Mouse (Mus musculus) left cerebral cortex, adult 11 months (tissue): Measurements from ENCODE around the gene Gm42957.
"Not testable (repeated sequence)": the region's sequence is repeated elsewhere in the genome, so short reads cannot be mapped to it uniquely, and the experiment has no call there.

Experiments used
- DNase-seq: peaks from one replicate; pipeline ENCODE4 v3.0.0; 2022; ENCODE audit warnings: low spot score

The Gm42957 gene

DNA sequence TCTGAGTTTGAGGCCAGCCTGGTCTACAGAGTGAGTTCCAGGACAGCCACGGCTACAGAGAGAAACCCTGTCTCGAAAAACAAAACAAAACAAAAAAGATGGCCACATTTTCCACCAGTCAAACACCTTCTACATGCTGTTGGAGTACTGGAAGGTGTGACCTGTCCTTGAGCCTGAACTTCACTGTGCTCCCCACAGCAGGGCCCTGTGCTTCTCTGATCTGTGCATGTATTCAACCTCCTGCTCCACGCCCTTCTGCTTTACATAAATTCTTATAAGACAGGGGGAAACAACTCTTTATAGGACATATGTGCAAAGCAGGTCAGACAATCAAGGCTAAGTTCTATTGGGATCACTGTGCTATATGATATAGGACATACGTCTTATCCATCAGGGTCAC lies 12.1 kb upstream of the Gm42957 start:
- DNase-seq = no peak

DNA sequence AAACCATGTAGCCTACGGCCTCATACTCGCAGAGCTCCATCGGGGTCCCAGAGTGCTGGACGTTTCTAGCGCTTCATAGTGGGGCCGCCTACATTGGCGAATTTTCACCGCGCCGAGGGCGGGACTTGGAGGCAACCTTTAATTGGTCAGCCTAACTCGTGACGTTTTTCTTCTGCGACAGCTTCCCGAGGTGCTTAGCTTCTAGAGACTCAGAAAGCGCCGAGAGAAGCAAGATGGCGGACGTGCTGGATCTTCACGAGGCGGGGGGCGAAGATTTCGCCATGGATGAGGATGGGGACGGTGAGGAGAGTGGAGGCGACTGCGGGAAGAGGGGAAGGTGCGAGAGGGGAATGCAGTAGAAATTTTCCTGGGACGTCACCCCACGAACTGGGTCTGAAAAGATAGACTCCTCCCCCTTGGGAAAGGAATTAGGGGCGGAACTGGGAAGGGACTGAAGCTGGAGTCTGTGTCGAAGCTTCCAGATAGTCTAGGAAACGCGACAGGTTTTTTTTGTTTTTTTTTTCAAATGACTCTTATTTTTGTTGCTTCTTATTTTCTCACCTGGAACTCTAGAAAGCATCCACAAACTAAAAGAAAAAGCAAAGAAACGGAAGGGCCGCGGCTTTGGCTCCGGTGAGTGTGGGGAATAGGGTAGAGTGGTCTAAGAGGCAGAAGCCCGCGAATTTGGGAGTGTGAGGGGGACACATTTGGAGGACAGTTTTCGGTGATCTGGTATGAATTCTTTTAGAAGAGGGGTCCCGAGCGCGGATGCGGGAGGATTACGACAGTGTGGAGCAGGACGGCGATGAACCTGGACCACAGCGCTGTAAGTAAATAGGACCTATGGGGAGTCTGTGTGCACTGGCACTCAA lies 5.3 kb upstream of the Gm42957 start, which contains the start of gene Rbm8a:
Rbm8a (plus strand) TSS at position 205 of the 872 bp plus-strand sequence.
- DNase-seq = peak; percentile 94

GRCm38 (mm10) chr3:96632058-96632457 lies 3.2 kb upstream of the Gm42957 start:
- no peak for DNase-seq

DNA sequence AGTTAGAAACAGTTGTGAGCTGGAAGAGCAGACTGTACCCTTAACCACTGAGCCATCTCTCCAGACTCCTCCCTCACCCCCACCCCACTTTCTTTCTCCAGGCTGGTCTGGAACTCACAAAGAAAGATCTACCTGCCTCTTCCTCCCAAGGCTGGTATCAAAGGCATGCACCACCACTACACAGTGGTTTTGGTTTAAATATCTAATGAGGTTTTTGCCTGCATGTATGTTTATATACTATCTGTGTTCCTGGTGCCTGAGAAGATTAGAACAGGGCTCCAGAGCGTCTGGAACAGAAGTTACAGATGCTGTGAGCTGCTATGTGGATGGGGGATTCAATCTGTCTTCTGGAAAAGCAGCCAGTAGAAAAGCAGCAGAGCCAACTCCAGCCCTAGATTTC lies 1.3 kb upstream of the Gm42957 start:
- DNase-seq = no peak

GRCm38 (mm10) chr3:96635906-96636305 lies 632 bp downstream of the Gm42957 start:
- DNase-seq = no peak

DNA sequence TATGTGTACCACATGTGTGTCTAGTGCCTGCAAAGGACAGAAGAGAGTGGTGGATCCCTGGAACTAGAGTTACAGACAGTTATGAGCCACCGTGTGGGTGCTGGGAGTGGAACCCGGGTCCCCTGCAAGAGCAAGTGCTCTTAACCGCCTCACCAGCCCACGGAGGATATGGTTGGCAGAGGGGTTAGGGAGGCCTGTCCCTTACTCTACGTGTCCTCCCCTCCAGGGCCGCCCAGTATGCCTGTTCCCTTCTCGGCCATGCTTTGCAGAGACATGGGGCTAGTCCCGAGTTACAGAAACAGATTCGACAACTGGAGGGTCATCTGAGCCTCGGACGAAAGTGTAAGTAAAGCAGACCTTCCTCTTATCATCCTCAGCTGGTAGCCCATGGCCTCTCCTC lies 1.2 kb downstream of the Gm42957 start:
- DNase-seq = no peak

- DNase-seq = peak; percentile 21
These were observed 3.9 kb downstream of the Gm42957 start for GRCm38 (mm10) chr3:96639219-96639618.

DNA sequence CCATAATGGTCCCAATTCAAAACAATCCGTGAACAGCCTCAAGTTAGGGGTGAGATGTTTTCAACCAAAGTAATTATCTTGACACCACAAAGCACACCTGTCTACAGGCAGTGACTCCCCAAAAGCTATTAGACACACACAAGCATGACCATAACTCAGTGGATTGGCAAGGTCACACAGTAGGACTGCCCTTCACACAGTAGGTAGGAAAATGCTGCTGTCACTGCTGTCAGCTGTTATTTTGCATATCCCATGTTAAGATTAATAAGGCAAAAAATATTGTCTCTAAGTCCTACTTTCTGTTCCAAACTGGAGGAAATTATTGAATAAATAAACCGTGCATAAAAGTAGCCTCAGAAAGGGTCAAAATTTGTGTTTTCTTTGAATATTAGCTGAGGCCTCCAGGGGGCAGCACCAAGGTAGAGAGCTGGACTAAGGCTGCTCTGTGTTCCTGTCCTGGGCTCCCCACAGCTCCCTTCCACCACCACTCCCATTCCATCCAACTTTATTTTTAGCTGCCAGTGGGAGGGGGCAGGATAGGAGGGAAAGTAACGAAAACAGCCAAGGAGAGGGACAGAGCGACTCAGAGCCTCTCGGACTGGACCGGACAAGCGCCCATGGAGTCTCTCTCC lies 9.9 kb downstream of the Gm42957 start, which contains the start of gene Itga10:
Itga10 (plus strand) TSS at position 567 of the 632 bp plus-strand sequence.
- DNase-seq = no peak

- DNase-seq = no peak
These were observed 12.1 kb downstream of the Gm42957 start for GRCm38 (mm10) chr3:96647365-96647764.

DNA sequence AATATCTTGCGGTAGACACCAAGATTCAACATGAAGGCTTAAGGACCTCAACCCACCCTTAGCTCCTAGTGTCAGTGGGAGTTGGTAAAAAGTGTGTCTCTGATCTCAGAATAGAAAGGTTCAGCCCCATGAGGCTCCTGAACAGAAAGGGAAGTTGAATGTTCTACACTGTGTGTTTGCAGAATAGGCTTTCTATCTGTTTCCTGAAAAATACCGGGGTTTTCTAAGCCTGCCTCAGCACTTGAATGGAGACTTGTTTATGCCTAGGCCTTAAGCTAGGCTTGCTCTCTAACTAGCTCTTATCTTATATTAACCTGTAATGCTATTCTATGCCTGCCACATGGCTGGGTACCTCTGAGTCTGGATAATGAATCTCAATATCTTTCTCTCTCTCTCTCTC lies 25.6 kb downstream of the Gm42957 start:
- no peak for DNase-seq

- no peak for DNase-seq
These were observed 27.6 kb downstream of the Gm42957 start for GRCm38 (mm10) chr3:96662731-96663316.

DNA sequence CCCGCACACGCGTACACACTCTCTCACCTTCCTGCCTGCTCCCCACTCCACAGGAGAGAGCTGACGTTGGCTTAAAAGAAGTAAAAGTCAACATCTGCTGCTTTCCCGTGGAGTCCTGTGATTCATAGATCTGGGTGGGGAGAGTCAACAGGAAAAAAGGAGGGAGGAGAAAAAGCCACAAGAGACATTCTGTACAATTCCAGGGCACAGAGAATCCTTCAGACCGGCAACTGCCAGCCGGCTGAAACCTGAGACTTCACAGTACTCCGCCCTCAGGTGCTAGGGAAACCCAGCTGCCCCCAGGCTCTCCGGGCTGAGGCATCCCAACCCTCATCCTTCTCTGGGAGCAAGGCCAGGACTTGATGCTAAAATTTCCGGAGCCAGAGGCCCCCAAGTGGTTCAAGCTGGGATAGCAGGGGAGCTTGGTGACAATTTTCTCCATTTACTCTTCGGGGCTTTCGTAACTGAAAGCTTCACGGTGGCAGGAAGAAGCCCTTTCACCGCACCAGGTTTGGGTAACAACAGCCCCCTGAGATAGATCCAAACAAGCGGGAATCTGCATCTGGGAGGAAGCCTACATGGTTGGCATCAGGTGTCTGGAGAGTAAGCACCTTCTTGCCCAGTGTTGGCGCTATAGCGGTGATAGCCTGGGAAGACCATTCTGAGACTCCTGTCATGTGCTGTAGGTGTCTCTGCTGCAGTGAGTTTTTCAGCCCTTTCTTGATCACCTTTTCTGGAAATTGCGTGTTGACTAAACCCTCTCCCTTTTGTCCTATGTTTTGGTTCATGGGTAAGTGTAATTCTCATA lies 28.4 kb downstream of the Gm42957 start:
- peak; percentile 67 for DNase-seq

- DNase-seq = not testable (repeated sequence)
These were observed 30.6 kb downstream of the Gm42957 start for GRCm38 (mm10) chr3:96665732-96666363.

DNA sequence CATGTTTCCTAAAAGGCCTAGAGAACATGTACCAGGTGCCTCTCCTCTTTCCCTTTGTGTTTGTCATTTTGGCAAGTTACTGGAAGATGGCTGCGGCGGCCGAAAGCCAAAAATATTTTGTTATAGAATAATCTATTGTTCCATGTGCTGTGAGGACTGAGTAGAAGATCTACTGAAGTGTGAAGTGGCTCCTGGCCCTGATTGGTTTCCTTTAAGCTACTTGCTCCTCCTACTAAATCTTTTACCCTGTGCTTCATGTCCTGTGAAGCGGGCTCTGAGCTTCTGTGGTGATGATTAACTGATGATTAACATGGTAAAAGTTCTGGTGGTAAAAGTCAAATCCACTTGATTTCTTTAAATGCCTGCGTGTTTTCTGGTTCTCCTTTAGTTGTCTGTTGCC lies 31.6 kb downstream of the Gm42957 start:
- DNase-seq = no peak

DNA sequence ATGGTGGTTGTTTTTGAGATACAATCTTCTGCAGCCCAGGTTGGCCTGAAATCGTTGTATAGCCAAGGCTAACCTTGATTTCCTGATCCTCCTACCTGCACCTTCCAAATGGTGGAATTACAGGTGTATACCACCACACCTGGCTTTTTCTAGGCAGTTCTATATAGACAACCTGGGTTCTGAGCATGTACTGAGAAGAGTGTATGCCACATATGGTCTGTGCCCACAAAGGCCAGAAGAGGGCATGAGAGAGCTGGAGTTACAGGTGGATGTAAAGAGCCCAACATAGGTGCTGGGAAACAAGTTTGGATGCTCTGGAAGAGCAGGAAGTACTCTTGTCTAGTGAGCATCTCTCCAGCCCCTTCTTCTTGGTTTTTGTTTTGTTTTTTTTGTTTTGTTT lies 32.0 kb downstream of the Gm42957 start:
- no peak for DNase-seq

DNA sequence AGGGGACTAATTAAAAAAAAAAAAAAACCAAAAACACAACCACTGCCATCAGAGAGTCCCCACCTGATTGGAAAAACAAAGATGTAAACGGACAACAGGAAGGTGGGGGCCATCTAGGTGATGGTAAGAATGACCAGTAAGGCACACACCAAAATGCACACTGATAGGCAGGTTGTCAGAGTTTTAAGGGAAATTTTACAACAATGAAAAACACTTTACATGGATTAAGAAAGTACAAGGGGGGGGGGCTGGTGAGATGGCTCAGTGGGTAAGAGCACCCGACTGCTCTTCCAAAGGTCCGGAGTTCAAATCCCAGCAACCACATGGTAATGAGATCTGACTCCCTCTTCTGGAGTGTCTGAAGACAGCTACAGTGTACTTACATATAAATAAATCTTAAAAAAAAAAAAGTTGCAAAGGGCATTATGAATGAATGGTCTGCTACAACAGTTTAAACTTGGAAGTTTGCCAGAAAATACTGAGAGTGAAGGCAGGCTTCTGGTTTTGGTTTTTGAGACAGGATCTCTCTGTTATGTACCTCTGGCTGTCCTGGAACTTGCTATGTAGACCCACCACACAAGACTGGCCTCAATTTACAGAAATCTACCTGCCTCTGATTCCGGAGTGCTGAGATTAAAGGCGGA lies 33.3 kb downstream of the Gm42957 start:
- DNase-seq = no peak

DNA sequence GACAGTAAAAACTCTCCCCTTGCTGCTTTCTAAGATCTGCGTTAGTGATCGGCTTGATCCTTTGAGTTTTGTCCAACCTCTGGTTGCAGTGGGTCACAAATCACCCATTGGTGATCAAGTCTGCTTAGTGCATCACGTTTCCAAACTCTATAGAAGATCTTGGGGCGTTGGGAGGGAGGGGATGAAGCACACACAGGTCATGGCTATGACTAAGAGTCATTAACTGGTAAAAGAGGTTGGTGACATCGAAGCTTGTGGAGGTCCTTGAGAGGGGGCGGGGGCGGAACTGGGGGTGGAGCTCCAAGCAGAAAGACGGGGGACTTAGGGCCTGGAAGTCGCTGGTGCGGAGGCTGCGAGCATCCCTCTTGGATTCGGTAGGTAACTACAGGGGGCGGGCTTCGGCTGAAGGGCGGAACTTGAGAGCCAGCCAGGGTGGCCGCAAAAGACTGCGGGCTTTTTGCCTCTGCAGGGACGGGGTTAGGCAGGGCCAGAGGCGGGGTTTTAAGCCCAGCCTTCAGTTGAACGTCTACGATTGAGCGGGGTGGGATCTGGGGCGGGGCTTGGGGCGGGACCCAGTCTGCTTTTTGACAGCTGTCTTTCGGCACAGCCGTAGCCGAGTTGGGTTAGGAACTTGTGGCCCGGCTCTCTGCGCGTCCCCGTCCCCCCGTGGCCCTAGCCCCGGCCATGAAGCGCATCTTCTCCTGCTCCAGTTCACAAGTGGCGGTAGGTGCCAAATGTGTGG lies 34.6 kb downstream of the Gm42957 start, which contains the start of gene Ankrd35:
Ankrd35 (plus strand) TSS at position 405 of the 742 bp plus-strand sequence.
- DNase-seq = peak; percentile 47

DNA sequence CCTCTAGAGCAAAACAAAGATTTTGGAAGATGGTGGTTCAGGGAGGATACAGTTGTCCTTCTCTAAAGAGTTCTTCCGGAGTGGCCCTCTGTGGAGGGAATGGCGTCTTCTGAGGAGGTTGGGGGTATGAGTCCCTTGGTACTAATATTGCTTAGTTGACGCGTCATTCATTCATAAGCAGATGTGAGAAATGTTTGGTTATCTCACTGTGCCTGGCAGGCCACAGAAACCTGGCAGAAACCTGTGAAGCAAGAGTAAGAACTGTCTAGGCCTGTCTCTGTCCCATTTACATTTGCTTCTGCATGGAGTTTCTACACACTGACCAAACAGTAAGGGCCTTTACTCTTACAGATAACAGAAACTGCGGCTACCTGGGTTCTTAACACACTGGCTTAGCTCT lies 36.2 kb downstream of the Gm42957 start:
- DNase-seq = no peak

GRCm38 (mm10) chr3:96673514-96673913 lies 38.2 kb downstream of the Gm42957 start:
- no peak for DNase-seq

- no peak for DNase-seq
These were observed 39.2 kb downstream of the Gm42957 start for GRCm38 (mm10) chr3:96674442-96674841.
